Mouse (Mus musculus): ENCODE results near the gene Bicdl1.
A peak's percentile ranks its signal among the peaks of the same experiment; 100 is the strongest.

DNA sequence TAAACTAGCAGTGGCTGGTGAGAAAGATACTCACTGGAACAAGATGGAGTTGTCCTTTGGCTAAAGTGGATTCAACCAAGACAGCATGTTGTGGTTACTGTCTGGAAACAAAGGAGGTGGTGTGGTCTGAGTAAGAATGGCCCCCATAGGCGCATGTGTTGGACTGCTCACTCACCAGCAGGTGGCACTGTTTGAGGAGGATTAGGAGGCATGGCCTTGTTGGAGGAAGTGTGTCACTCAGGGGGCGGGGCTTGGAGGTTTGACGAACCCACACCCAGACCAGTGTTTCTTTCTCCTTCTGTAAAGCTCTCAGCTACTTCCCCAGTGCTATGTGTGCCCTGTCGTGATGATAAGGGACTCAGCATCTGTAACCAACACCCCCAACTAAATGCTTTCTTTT, 38.6 kb upstream of the Bicdl1 start:
- TF ChIP-seq CTCF (IDR thresholded peaks at IDR 0.05; ENCODE audit: low read depth), result peak; percentile 23
- no peak for TF ChIP-seq EP300 (optimal IDR thresholded peaks at IDR 0.05)

Measured in stomach, postnatal 0 days (tissue).